Comparison of ENCODE assay signal across 32 mouse cellular contexts in the genomic region with DNA sequence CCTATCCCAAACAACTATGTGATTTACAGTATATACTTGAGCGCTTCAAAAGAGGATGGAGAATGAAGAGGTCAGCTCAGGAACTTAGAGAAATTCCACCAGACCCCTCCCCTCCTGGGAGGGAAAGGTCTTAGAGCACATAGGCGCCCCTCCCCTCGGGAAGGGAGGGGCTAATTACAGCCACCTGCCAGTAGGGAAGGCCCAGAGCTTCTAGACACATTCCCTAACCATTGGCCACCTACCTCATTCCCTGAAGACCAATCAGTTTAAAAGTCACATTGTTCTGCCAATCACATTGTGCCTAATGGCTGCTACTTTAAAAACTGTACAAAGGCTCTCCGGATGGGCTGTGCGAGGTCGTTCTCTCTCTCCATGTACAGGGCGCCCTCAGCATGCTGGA. TPM values are rescaled to one million over a fixed set of nuclear protein-coding genes. Genes with fewer than 3 reads are reported as not detected.
"Had no signal": no experiment of that assay in that cellular context is flagged by ENCODE, and none has a peak within 500 bp of the region (broad histone marks: within the 10 kb centered on the region; RNA-seq: fewer than 3 reads in every experiment).

No protein-coding gene starts in this region.

- H3K9me3 ChIP-seq: liver, embryonic 13.5 days; midbrain, embryonic 13.5 days had no signal

- H3K4me1 ChIP-seq: midbrain, embryonic 13.5 days had no signal

- H3K4me3 ChIP-seq: left cerebral cortex, adult 2 months; liver, embryonic 13.5 days; midbrain, embryonic 13.5 days; myocyte had no signal

- DNase-seq: kidney, postnatal 25 days; layer of hippocampus, postnatal 36 days; liver, embryonic 13.5 days; lung, adult 2 months; lung, postnatal 14 days; lung, postnatal 4 days; thymus, adult 18-20 months; thymus, postnatal 36 days had no signal

- H3K9ac ChIP-seq: liver, embryonic 13.5 days; midbrain, embryonic 13.5 days had no signal

- H3K4me2 ChIP-seq: liver, embryonic 13.5 days; midbrain, embryonic 13.5 days had no signal

- H3K27ac ChIP-seq: kidney, postnatal 0 days; left cerebral cortex, adult 2 months; liver, embryonic 13.5 days; midbrain, embryonic 13.5 days had no signal

- ATAC-seq: midbrain, embryonic 13.5 days; midbrain, embryonic 16.5 days had no signal

- H3K27me3 ChIP-seq: liver, embryonic 13.5 days; midbrain, embryonic 13.5 days had no signal

RNA-seq across cellular contexts. Expression of gene Gm43191, which starts 58.4 kb away (rescaled TPM):
- total RNA-seq: layer of hippocampus, adult 8-10 months; layer of hippocampus, postnatal 10 days; left cerebral cortex, postnatal 36 days; liver, adult 2 months; megakaryocyte progenitor cell, adult 5-6 weeks; megakaryocyte-erythroid progenitor cell, adult 5-6 weeks; monocyte, adult 5-6 weeks had no signal
- polyA plus RNA-seq: kidney, embryonic 14.5 days; kidney, postnatal 0 days; limb, embryonic 11.5 days; limb, embryonic 14.5 days; liver, adult 2 months; liver, embryonic 13.5 days; liver, embryonic 16.5 days; lung, adult 2 months; lung, embryonic 16.5 days; midbrain, embryonic 13.5 days; midbrain, embryonic 16.5 days; myocyte; neural tube, embryonic 11.5 days; neural tube, embryonic 14.5 days; small intestine, adult 2 months; spleen, adult 2 months; stomach, embryonic 16.5 days; testis, adult 2 months; urinary bladder, adult 2 months had no signal

RNA-seq across cellular contexts. Expression of gene Lrrc39, which starts 59.9 kb away (rescaled TPM):
- total RNA-seq: layer of hippocampus, postnatal 36 days; left cerebral cortex, adult 2 months; monocyte, adult 5-6 weeks had no signal
- polyA plus RNA-seq: testis, adult 2 months had no signal
